Mouse (Mus musculus) lung, postnatal 0 days (tissue): ENCODE measurements at regions not wholly inside any gene's neighbourhood (a gene's known extent, or its start where the extent isn't known, plus 50 kb on each side); places are given as distances from the start of the nearest gene placed in this dataset.

Experiments
- CTCF ChIP-seq: IDR thresholded peaks from 2 replicates; pipeline ENCODE4 v1.5.1; 2016; ENCODE audit warnings: antibody characterized with exemption, mild to moderate bottlenecking
- EP300 ChIP-seq: IDR thresholded peaks from 2 replicates; pipeline ENCODE4 v1.6.1; 2016; ENCODE audit warnings: antibody characterized with exemption, mild to moderate bottlenecking, control low read depth

- TF ChIP-seq CTCF (no peak), EP300 (no peak)
These were observed 172.1 kb upstream of the Kit start for GRCm38 (mm10) chr5:75402631-75403030.
